Mouse (Mus musculus) kidney, postnatal 25 days (tissue): Measurements from ENCODE around the gene Bmyc.
"Not testable (repeated sequence)": the region's sequence is repeated elsewhere in the genome, so short reads cannot be mapped to it uniquely, and the experiment has no call there.

Experiments
- DNase-seq, 2 experiments: peaks; one replicate each; pipeline ENCODE4 v3.0.0; 2021; ENCODE audit warnings: mixed read lengths in 2 of 2

The Bmyc gene

GRCm38 (mm10) chr2:25733199-25733930 lies 26.8 kb downstream of the Bmyc start:
- no peak for DNase-seq

GRCm38 (mm10) chr2:25736709-25737108 lies 30.2 kb downstream of the Bmyc start, which contains the start of gene Obp2b:
Obp2b (plus strand) TSS chr2:25737009.
- DNase-seq: not testable (repeated sequence)

GRCm38 (mm10) chr2:25741671-25742070 lies 35.1 kb downstream of the Bmyc start:
- DNase-seq: no peak

GRCm38 (mm10) chr2:25754201-25754600 lies 47.7 kb downstream of the Bmyc start:
- no peak for DNase-seq
